Mouse (Mus musculus) left cerebral cortex, adult 8-10 months (tissue): Measurements from ENCODE around the gene Zfp709. TPM values are rescaled to one million over a fixed set of nuclear protein-coding genes. Genes with fewer than 3 reads are reported as not detected.
"Not testable (repeated sequence)": the region's sequence is repeated elsewhere in the genome, so short reads cannot be mapped to it uniquely, and the experiment has no call there.

Experiments
- DNase-seq, 2 experiments: peaks; one replicate each; pipeline ENCODE4 v3.0.0; 2022; ENCODE audit warnings: low spot score in 2 of 2
- total RNA-seq, 4 experiments: library from RNA; stranded (reverse); gene quantifications; 2 replicates each; pipeline ENCODE4 v1.2.4; 2022

Gene Zfp709
- total RNA-seq, 4 experiments from 2014 or later = 9.2 to 14.0 (median 11.0) TPM

GRCm38 (mm10) chr8:71925791-71926190 lies 44.0 kb downstream of the Zfp709 start:
- DNase-seq = no peak

GRCm38 (mm10) chr8:71926551-71926950 lies 44.7 kb downstream of the Zfp709 start:
- DNase-seq = no peak

- DNase-seq = no peak
Observed at GRCm38 (mm10) chr8:71927779-71928178, 46.0 kb downstream of the Zfp709 start.

GRCm38 (mm10) chr8:71938037-71938436 lies 56.2 kb downstream of the Zfp709 start:
- not testable (repeated sequence) for DNase-seq

GRCm38 (mm10) chr8:71940293-71941208 lies 58.7 kb downstream of the Zfp709 start:
- DNase-seq = no peak

- DNase-seq = no peak
Observed at GRCm38 (mm10) chr8:71941776-71942175, 60.0 kb downstream of the Zfp709 start.

Other genes starting within 250 kb of the Zfp709 start
- 100 to 1,000 TPM; 237 to 269 (median 246) TPM for gene Unc13a, start 210.3 kb upstream of the Zfp709 start, total RNA-seq
- gene Jak3, start 205.7 kb upstream of the Zfp709 start, total RNA-seq = 1 to 10 TPM; 4.4 to 7.3 (median 6.1) TPM
- 1 to 10 TPM; 1.4 to 3.2 (median 2.1) TPM for gene Insl3, start 192.8 kb upstream of the Zfp709 start, total RNA-seq
- gene B3gnt3, start 180.2 kb upstream of the Zfp709 start, total RNA-seq = under 1 TPM; 0.41 to 0.88 (median 0.70) TPM
- 100 to 1,000 TPM; 150 to 181 (median 159) TPM for gene Fcho1, start 156.3 kb upstream of the Zfp709 start, total RNA-seq
- gene Zfp882, start 26.6 kb downstream of the Zfp709 start, total RNA-seq = 10 to 100 TPM; 10.7 to 15.0 (median 13.4) TPM
- gene Zfp617, start 26.6 kb downstream of the Zfp709 start, total RNA-seq = 10 to 100 TPM; 27.2 to 38.2 (median 32.1) TPM
- gene Zfp961, start 69.0 kb downstream of the Zfp709 start, total RNA-seq = 10 to 100 TPM; 13.0 to 23.1 (median 19.1) TPM
- gene Cyp4f18, start 127.6 kb downstream of the Zfp709 start, total RNA-seq = not detected
- not detected for gene Olfr372, start 159.2 kb downstream of the Zfp709 start, total RNA-seq
- not detected for gene Olfr373, start 201.2 kb downstream of the Zfp709 start, total RNA-seq
- gene Olfr374, start 225.0 kb downstream of the Zfp709 start, total RNA-seq = under 1 TPM in 1 of 4 experiments, not detected in 3; 0.05 TPM